Mouse (Mus musculus): ENCODE data around the gene Muc1. TPM values are rescaled to one million over a fixed set of nuclear protein-coding genes. Genes with fewer than 3 reads are reported as not detected.

Muc1 gene
- polyA plus RNA-seq, 1 experiment from 2014 or later, result 1.7 TPM

- Histone ChIP-seq H3K27ac (peak overlapping the region; percentile 94), H3K4me1 (peaks cover 56% of the 10 kb centered on the region), H3K4me3 (peak overlapping the region; percentile 83), H3K27me3 (ENCODE audit: poor library complexity, severe bottlenecking) (peaks cover 30% of the 10 kb centered on the region), H3K9me3 (no peaks in the 10 kb centered on the region), H3K36me3 (replicated peaks) (peaks cover 37% of the 10 kb centered on the region)
- DNase-seq (ENCODE audit: extremely low spot score, low spot score), result peak; percentile 62
- WGBS, result under 1% methylated on average over 22 of the region's 26 CpGs
Observed at GRCm38 (mm10) chr3:89244982-89245687, 16.3 kb downstream of the Muc1 start.

GRCm38 (mm10) chr3:89245688-89246171, 16.9 kb downstream of the Muc1 start, which contains the start of gene Krtcap2:
Gene Krtcap2, plus strand, starts transcription at chr3:89245966.
- DNase-seq (ENCODE audit: extremely low spot score, low spot score), result peak; percentile 56
- H3K36me3 ChIP-seq (replicated peaks), result peaks cover 37% of the 10 kb centered on the region
- H3K4me3 ChIP-seq, result peak within 1 kb of the TSS; percentile 83
- WGBS, result 5% methylated on average over 20 of the region's 20 CpGs
- no peaks in the 10 kb centered on the region for H3K9me3 ChIP-seq
- H3K4me1 ChIP-seq, result peaks cover 62% of the 10 kb centered on the region
- peak within 1 kb of the TSS; percentile 94 for H3K27ac ChIP-seq
- peaks cover 30% of the 10 kb centered on the region for H3K27me3 ChIP-seq (ENCODE audit: poor library complexity, severe bottlenecking)

GRCm38 (mm10) chr3:89246261-89247100, 17.6 kb downstream of the Muc1 start, which contains the start of gene Trim46:
Gene Trim46, minus strand, starts transcription at chr3:89246309.
- peaks cover 70% of the 10 kb centered on the region for H3K4me1 ChIP-seq
- H3K36me3 ChIP-seq (replicated peaks), result peaks cover 33% of the 10 kb centered on the region
- H3K4me3 ChIP-seq, result peak within 1 kb of the TSS; percentile 83
- peak within 1 kb of the TSS; percentile 94 for H3K27ac ChIP-seq
- WGBS, result under 1% methylated on average over 42 of the region's 42 CpGs
- DNase-seq (ENCODE audit: extremely low spot score, low spot score), result peak; percentile 92
- peaks cover 33% of the 10 kb centered on the region for H3K27me3 ChIP-seq (ENCODE audit: poor library complexity, severe bottlenecking)
- H3K9me3 ChIP-seq, result no peaks in the 10 kb centered on the region

GRCm38 (mm10) chr3:89247466-89247865, 18.6 kb downstream of the Muc1 start:
- peak overlapping the region; percentile 83 for H3K4me3 ChIP-seq
- H3K9me3 ChIP-seq, result no peaks in the 10 kb centered on the region
- peaks cover 80% of the 10 kb centered on the region for H3K4me1 ChIP-seq
- H3K27me3 ChIP-seq (ENCODE audit: poor library complexity, severe bottlenecking), result peaks cover 43% of the 10 kb centered on the region
- H3K27ac ChIP-seq, result peak overlapping the region; percentile 94; the same call in 1 of the 2 replicates
- no peak for DNase-seq (ENCODE audit: extremely low spot score, low spot score)
- H3K36me3 ChIP-seq (replicated peaks), result peaks cover 28% of the 10 kb centered on the region
- WGBS, result 93% methylated on average over 4 of the region's 4 CpGs

GRCm38 (mm10) chr3:89250435-89251040, 21.7 kb downstream of the Muc1 start:
- H3K36me3 ChIP-seq (replicated peaks), result peaks cover 28% of the 10 kb centered on the region
- 24% methylated on average over 7 of the region's 7 CpGs for WGBS
- H3K9me3 ChIP-seq, result no peaks in the 10 kb centered on the region
- H3K4me3 ChIP-seq, result 0 out of 2 replicates have a peak overlapping the region, but pooled peaks have one; percentile 32
- peaks cover 29% of the 10 kb centered on the region for H3K27me3 ChIP-seq (ENCODE audit: poor library complexity, severe bottlenecking)
- DNase-seq (ENCODE audit: extremely low spot score, low spot score), result peak; percentile 47
- H3K4me1 ChIP-seq, result peaks cover 55% of the 10 kb centered on the region
- H3K27ac ChIP-seq, result 0 out of 2 replicates have a peak overlapping the region, but pooled peaks have one; percentile 68

- Histone ChIP-seq H3K27ac (peak overlapping the region; percentile 68), H3K4me3 (peak overlapping the region; percentile 32), H3K9me3 (no peaks in the 10 kb centered on the region), H3K36me3 (replicated peaks) (peaks cover 28% of the 10 kb centered on the region), H3K4me1 (peaks cover 47% of the 10 kb centered on the region), H3K27me3 (ENCODE audit: poor library complexity, severe bottlenecking) (peaks cover 23% of the 10 kb centered on the region)
- 11% methylated on average over 17 of the region's 17 CpGs for WGBS
- DNase-seq (ENCODE audit: extremely low spot score, low spot score), result peak; percentile 35
Observed at GRCm38 (mm10) chr3:89251365-89251895, 22.6 kb downstream of the Muc1 start.

- H3K36me3 ChIP-seq (replicated peaks), result peaks cover under 1% of the 10 kb centered on the region; the same call in 1 of the 2 replicates
- H3K27ac ChIP-seq, result no peak overlapping the region
- no peak for DNase-seq (ENCODE audit: extremely low spot score, low spot score)
- 90% methylated on average over 5 of the region's 5 CpGs for WGBS
- H3K9me3 ChIP-seq, result no peaks in the 10 kb centered on the region
- no peak overlapping the region for H3K4me3 ChIP-seq
- peaks cover 31% of the 10 kb centered on the region for H3K27me3 ChIP-seq (ENCODE audit: poor library complexity, severe bottlenecking)
- peaks cover 29% of the 10 kb centered on the region for H3K4me1 ChIP-seq
Observed at GRCm38 (mm10) chr3:89254994-89255393, 26.1 kb downstream of the Muc1 start.

- H3K36me3 ChIP-seq (replicated peaks), result no peaks in the 10 kb centered on the region
- no peaks in the 10 kb centered on the region for H3K9me3 ChIP-seq
- 85% methylated on average over 5 of the region's 5 CpGs for WGBS
- H3K4me3 ChIP-seq, result no peak overlapping the region
- no peak for DNase-seq (ENCODE audit: extremely low spot score, low spot score)
- peaks cover 24% of the 10 kb centered on the region for H3K4me1 ChIP-seq
- H3K27me3 ChIP-seq (ENCODE audit: poor library complexity, severe bottlenecking), result peaks cover 31% of the 10 kb centered on the region
- H3K27ac ChIP-seq, result no peak overlapping the region
Observed at GRCm38 (mm10) chr3:89256177-89256576, 27.3 kb downstream of the Muc1 start.

- DNase-seq (ENCODE audit: extremely low spot score, low spot score), result no peak
- 67% methylated on average over 7 of the region's 7 CpGs for WGBS
- H3K27me3 ChIP-seq (ENCODE audit: poor library complexity, severe bottlenecking), result peaks cover 8% of the 10 kb centered on the region; the same call in 1 of the 2 replicates
Observed at GRCm38 (mm10) chr3:89259076-89259475, 30.2 kb downstream of the Muc1 start, which contains the start of gene Dpm3. Gene Dpm3, plus strand, starts transcription at chr3:89259358.

GRCm38 (mm10) chr3:89260211-89260610, 31.4 kb downstream of the Muc1 start:
- no peak overlapping the region for H3K4me3 ChIP-seq
- no peak for DNase-seq (ENCODE audit: extremely low spot score, low spot score)
- WGBS, result 86% methylated on average over 3 of the region's 3 CpGs
- no peaks in the 10 kb centered on the region for H3K9me3 ChIP-seq
- peaks cover 11% of the 10 kb centered on the region for H3K4me1 ChIP-seq
- H3K27ac ChIP-seq, result no peak overlapping the region
- H3K27me3 ChIP-seq (ENCODE audit: poor library complexity, severe bottlenecking), result peaks cover 8% of the 10 kb centered on the region; the same call in 1 of the 2 replicates
- no peaks in the 10 kb centered on the region for H3K36me3 ChIP-seq (replicated peaks)

More at GRCm38 (mm10) chr3:89259076-89259475, 30.2 kb downstream of the Muc1 start, which contains the start of gene Dpm3:
- Histone ChIP-seq H3K4me3 (no peak within 1 kb of the TSS), H3K4me1 (peaks cover 11% of the 10 kb centered on the region), H3K9me3 (no peaks in the 10 kb centered on the region), H3K36me3 (replicated peaks) (no peaks in the 10 kb centered on the region), H3K27ac (no peak within 1 kb of the TSS)

GRCm38 (mm10) chr3:89262417-89262816, 33.6 kb downstream of the Muc1 start:
- H3K36me3 ChIP-seq (replicated peaks), result no peaks in the 10 kb centered on the region
- no peaks in the 10 kb centered on the region for H3K9me3 ChIP-seq
- peaks cover 8% of the 10 kb centered on the region; the same call in 1 of the 2 replicates for H3K27me3 ChIP-seq (ENCODE audit: poor library complexity, severe bottlenecking)
- H3K27ac ChIP-seq, result no peak overlapping the region
- H3K4me3 ChIP-seq, result no peak overlapping the region
- H3K4me1 ChIP-seq, result peaks cover 25% of the 10 kb centered on the region
- DNase-seq (ENCODE audit: extremely low spot score, low spot score), result no peak
- 79% methylated on average over 10 of the region's 10 CpGs for WGBS

GRCm38 (mm10) chr3:89266439-89266893, 37.6 kb downstream of the Muc1 start:
- WGBS, result under 1% methylated on average over 20 of the region's 20 CpGs
- Histone ChIP-seq H3K36me3 (replicated peaks) (peaks cover 9% of the 10 kb centered on the region), H3K4me1 (peaks cover 49% of the 10 kb centered on the region), H3K4me3 (peak overlapping the region; percentile 68), H3K27ac (peak overlapping the region; percentile 86), H3K9me3 (no peaks in the 10 kb centered on the region), H3K27me3 (ENCODE audit: poor library complexity, severe bottlenecking) (peaks cover 26% of the 10 kb centered on the region)
- DNase-seq (ENCODE audit: extremely low spot score, low spot score), result peak; percentile 82
